Mouse (Mus musculus): ENCODE results near the gene Dnm3.

Dnm3 gene

GRCm38 (mm10) chr1:162336224-162336623 lies 141.6 kb downstream of the Dnm3 start:
- intact Hi-C loops (cut with DNase I): no loop called here

DNA sequence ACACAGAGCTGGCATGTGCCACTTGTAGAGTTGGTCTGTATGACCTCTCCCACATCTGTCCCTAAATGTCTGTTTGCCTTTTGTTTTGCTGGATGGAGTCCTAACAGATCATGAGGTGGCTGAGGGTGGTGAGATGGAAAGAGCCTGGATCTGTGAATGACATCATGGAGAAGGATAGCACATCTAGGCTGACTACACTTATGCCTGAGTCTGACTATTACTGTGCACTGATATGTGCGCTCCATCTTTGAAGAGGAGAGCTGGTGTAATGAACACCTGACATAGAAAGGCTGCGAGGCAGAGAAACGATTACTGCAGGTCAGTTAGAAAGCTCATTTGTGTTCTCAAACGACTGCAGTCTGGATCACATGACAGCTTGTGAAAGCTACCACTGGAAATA lies 149.2 kb downstream of the Dnm3 start:
- intact Hi-C loops (cut with DNase I): no loop called here

- intact Hi-C loops (cut with DNase I): no loop called here
These were observed 150.2 kb downstream of the Dnm3 start for GRCm38 (mm10) chr1:162327631-162328030.

DNA sequence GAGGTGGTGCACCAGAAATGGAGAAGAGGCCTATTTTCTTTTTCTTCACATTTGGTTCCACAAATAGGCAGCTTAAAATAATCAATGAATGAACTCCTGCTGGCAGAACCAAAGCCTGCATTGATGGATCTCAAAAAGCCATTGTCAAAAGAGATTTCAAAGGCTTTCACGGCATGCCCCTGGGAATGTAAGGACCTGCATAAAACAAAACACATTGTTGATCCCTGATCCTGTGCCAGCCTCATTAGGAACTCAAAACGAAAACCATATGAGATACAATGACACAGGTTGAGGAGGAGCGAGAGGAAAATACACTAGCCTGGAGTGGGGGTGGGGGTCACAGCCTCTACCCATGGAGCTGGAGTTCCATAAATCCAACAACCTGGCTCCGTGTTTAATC lies 153.4 kb downstream of the Dnm3 start:
- intact Hi-C loops (cut with DNase I): no loop called here

- intact Hi-C loops (cut with DNase I): no loop called here
These were observed 154.7 kb downstream of the Dnm3 start for GRCm38 (mm10) chr1:162323142-162323541.

DNA sequence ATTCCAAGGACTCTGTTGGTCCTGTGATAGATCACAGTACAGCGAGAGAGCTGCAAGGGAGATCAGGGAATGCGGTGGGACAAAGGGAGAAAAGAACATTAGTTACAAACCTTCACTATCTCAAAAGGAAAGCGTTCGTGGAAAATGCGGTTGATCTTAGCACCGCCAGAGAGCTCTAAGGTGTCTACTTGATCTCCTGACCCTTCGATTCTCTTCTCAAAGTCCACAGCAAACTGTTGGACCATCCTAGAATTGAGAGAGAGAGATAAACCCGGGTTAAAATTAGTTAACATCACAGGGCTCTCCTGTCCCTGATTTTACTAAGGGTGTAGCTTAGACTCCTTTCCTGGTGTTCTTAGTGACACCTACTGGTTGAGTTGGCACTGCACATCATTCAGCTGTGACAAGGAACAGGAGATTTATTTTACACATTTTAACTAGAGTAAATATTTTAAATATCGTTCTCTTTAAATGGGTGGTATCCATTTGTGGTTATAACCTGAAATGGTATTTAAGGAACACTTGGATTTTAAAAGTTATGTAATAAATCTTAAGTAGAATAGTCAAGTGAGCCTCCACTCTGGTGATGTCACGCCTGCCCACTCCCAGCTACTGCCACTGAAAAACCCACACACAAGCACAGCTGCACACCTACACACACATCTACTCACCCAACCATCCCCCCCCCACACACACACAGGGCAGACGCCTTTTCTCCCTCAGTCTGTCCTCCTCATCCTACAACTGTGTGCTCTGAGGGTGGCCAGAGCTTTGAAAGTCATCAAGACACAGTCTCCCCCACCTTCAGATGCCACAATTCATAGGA lies 164.2 kb downstream of the Dnm3 start:
- intact Hi-C loops (cut with DNase I): loop anchor here (2.0 kb wide), 1 partner anchor 313 kb away; no protein-coding TSS in a partner anchor

- intact Hi-C loops (cut with DNase I): loop anchor here (2.0 kb wide), 1 partner anchor 312 kb away; no protein-coding TSS in a partner anchor
These were observed 165.2 kb downstream of the Dnm3 start for GRCm38 (mm10) chr1:162312621-162313020.

DNA sequence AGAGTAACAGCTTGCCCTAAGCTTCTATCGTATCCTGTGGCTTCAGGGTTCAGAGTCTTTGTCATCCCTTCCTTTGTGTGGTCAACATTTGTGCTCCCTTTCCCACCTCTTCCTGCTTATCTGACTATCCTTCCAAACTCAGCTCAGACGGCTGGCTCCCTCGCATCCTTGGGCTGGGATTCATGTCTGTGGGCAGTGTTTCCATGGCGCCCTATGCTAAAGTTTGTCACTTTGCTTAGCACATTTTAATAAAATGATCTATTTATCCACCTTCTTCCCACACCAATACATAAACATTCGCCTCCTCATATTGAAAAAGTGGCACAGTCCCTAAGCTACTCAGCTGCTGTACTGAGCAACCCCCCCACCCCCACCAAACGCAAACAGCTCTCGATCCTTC lies 165.7 kb downstream of the Dnm3 start:
- intact Hi-C loops (cut with DNase I): loop anchor here (2.0 kb wide), 1 partner anchor 311 kb away; no protein-coding TSS in a partner anchor

DNA sequence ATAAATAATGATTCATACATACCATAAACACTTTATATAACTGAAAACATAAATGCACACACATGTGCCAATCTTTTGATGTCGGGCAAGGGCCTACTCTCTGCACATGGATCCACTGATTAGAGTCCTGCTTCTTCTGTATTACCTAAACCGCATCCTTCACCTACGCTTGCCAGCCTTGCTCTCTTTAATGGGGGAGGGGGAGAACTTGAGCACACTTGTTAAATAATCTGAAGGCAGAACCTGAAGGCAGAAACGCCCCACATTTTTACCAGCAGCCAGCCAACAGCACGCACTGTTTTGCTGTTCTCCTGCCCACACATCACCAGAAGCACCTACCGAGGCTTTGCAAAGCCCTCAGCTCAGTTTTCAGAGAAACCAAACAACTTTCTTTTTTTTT lies 172.6 kb downstream of the Dnm3 start:
- intact Hi-C loops (cut with DNase I): no loop called here

DNA sequence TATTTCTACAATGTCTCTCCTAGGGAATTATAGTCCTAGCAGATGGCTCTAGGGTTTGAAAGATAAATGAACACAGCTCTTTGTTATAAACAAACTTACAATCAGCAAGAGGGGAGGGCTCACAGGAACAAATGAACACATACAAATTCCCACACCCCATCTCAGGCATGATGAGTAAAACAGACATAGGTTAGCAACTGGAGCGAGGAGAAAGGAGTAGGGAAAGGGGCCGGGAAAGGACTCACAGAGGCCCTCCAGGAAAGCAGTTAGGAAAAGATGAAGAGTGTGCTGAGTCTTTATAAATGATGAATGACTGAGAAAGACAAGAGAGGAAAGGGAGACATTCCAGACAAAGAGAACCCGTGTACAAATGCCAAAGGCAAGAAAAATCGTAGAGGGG lies 175.4 kb downstream of the Dnm3 start:
- intact Hi-C loops (cut with DNase I): no loop called here

- intact Hi-C loops (cut with DNase I): no loop called here
These were observed 178.1 kb downstream of the Dnm3 start for GRCm38 (mm10) chr1:162299558-162300319.

DNA sequence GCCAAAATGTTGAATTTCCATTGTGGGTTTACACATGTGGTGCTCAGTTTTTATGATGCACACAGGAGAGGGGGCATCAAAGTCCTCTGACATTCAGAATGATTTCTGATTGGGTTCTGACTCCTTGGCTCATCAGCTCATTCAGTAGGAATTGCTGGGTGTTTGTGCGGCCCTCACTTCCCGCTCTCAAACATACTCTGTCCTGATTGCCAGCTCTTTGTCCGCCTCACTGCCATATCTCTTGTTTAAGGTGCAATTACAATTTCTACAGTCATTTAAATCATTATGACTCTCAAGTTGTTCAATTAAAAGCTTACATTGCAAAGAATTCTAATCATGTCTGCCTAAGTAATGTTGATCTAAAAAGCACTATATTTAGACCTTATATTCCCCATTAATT lies 179.3 kb downstream of the Dnm3 start:
- intact Hi-C loops (cut with DNase I): no loop called here

DNA sequence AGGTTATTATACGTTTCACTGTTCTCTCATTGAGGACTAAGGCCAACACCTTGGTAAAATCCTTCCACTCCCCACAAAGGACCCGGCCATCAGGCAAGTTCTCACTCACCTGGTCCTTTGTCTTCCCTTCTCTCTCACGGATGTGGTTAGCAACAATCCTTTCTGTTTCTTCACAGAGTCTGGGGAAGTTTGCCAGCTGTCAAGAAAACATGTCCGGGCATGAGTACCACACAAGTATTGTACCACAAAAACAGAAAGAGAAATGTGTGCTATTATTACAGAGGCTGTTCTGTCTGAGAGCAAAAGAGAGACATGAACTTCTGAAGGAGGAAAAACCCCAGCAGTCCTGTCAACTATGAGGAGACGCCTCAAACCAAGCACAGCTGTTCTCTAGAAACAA lies 182.4 kb downstream of the Dnm3 start:
- intact Hi-C loops (cut with DNase I): no loop called here

DNA sequence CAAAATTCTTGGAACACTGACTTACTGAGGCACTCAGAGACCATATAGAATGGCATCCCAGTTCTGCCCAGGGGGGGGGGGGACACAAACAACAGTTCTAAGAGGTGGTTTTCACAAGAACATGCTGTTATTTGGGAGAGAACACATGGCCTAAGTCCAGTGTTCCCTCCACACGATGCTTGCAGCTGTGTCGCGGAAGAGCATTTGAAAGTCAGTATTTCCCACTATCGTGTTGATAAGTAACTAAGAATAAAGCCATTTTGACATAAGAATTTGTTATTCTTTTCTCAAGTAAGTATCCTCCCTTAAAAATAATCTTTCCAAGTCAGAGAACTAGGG lies 183.3 kb downstream of the Dnm3 start:
- intact Hi-C loops (cut with DNase I): no loop called here

GRCm38 (mm10) chr1:162293732-162294571 lies 183.9 kb downstream of the Dnm3 start:
- intact Hi-C loops (cut with DNase I): no loop called here

DNA sequence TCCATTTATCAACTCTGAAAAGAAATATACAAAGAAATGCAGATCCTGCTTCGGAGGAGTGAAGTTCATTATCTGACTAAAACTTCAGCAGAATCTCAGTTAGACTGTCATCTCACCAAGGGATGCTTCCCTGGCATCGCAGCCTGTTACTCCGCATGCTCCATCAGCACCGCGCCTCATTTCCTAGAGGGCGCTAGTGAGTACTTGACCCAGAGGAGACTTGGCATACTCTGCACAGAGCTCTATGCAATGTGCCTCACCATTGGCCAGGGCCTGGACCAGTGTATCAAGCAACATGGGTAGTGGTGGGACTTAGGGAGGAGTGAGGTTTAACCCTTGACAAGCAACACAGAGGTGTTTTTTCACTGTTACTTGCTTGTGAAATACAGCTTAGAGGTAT lies 190.9 kb downstream of the Dnm3 start:
- intact Hi-C loops (cut with DNase I): no loop called here

GRCm38 (mm10) chr1:162281981-162282381 lies 195.9 kb downstream of the Dnm3 start:
- intact Hi-C loops (cut with DNase I): no loop called here

DNA sequence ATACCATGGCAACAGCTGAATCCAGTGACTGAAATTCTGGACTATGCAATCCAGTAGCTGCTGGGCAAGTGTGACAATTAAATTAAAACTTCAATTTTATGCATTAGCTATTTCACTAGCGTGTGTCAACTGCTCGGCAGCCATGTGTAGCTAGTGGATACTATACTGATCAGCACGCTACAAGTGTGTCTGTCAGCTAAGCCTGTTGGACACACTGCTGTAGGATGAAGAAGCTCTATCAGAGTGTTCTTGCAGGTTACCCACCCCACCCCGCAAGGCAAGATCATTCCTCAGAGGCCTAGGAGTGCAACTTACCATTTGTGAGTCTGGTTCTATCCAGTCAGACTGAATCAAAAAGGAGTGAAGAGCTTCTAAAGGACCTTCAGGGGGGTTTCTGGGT lies 197.8 kb downstream of the Dnm3 start:
- intact Hi-C loops (cut with DNase I): no loop called here

GRCm38 (mm10) chr1:162276011-162276410 lies 201.8 kb downstream of the Dnm3 start:
- intact Hi-C loops (cut with DNase I): no loop called here

GRCm38 (mm10) chr1:162274674-162275248 lies 203.1 kb downstream of the Dnm3 start:
- intact Hi-C loops (cut with DNase I): no loop called here

DNA sequence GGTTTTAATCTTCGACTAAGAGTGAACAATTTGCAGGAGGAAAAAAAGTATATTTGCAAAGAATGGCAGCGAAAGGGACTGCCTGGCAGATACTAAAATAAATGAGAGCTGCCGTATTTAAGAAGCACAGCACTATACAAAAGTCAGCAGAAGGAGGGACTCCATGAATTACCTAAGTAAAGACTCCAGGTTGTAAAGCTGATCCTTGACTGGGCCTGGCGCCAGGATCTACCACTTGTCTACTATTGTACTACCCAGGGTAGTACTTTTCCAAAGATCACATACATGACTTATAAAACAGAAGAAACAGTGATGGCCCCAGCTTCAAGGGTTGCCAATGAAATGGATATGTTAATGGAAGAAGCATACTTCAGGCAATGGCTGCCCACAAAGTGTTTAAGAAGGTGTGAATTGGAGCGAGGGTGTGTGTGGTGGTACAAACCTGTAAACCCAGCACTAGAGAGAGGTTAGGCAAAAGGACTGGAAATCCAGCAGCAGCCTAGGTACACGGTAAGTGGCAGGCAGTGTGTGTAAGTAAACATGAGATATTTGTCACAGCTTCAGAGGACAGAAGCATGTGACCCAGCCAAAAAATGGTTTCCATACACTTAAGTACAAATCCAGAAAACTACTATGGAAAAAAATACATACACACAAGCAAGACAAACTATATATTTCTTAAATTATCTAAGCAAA lies 220.8 kb downstream of the Dnm3 start:
- intact Hi-C loops (cut with DNase I): no loop called here
